Mouse (Mus musculus): Measurements from ENCODE around the gene 2310033P09Rik.

DNA sequence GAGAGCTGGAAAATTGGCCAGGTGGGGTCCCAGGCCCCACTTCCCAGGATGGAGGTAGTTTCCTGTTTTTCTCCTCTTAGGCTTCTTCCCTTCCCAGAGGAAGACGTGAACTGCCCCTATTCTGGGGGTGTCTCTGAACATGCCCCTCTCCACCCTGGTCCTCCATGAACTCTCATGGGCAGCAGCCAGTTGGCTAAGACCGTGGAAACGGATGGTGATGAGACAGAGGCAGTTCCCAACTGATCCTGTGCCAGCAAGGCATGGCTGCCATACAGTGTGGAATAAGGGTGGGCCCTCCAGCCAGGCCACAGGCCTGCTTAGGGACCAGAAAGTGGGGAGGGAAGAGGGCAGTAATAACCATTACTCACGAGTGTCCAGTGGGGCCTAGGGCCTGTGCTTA lies 37.6 kb upstream of the 2310033P09Rik start:
- TF ChIP-seq ZNF384 (IDR thresholded peaks at IDR 0.05; ENCODE audit: low read depth, low read length) = no peak
- TF ChIP-seq CHD2 (IDR thresholded peaks at IDR 0.05; ENCODE audit: low read depth, low read length) = no peak
- no peak for TF ChIP-seq MAFK (IDR thresholded peaks at IDR 0.05; ENCODE audit: insufficient read depth, low read depth, low read length)
- no peak for TF ChIP-seq ZC3H11A (IDR thresholded peaks at IDR 0.05; ENCODE audit: borderline replicate concordance, low read depth, low read length)
- TF ChIP-seq HCFC1 (IDR thresholded peaks at IDR 0.05; ENCODE audit: borderline replicate concordance, insufficient read depth, low read length) = no peak

Measured in ES-E14 (cell line).